Mouse (Mus musculus) embryonic fibroblast, embryonic 13.5 days (primary cell): Measurements from ENCODE around the gene Zfp64. TPM values are rescaled to one million over a fixed set of nuclear protein-coding genes. Genes with fewer than 3 reads are reported as not detected.

Experiments
- H3K27ac ChIP-seq: 2 replicates; pipeline ENCODE4 v1.5.1; 2012; ENCODE audit warnings: low read length, control low read depth, inconsistent platforms; ENCODE audit not compliant: insufficient read depth
- H3K4me1 ChIP-seq: 2 replicates; pipeline ENCODE4 v1.6.1; 2011; ENCODE audit warnings: low read length; ENCODE audit not compliant: control insufficient read depth, insufficient read depth
- H3K4me3 ChIP-seq: 2 replicates; pipeline ENCODE4 v1.5.1; 2011; ENCODE audit warnings: mild to moderate bottlenecking, control low read depth, low read length; ENCODE audit not compliant: insufficient read depth
- CTCF ChIP-seq: IDR thresholded peaks from 2 replicates; pipeline ENCODE4 v1.5.1; 2011; ENCODE audit warnings: mild to moderate bottlenecking, control low read depth, low read length, moderate library complexity, borderline replicate concordance; ENCODE audit not compliant: insufficient read depth
- POLR2A ChIP-seq: IDR thresholded peaks from 2 replicates; pipeline ENCODE4 v1.6.1; 2011; ENCODE audit warnings: low read depth, mild to moderate bottlenecking, control low read depth, low read length, moderate library complexity
- polyA plus RNA-seq: library from polyadenylated mRNA; stranded (reverse); fragments of >200 nt; gene quantifications from 2 replicates; pipeline ENCODE4 v1.2.4, GENCODE M21; 2011; ENCODE audit warnings: low read depth; ENCODE audit not compliant: missing spikeins, insufficient read length

The Zfp64 gene
- polyA plus RNA-seq, 1 experiment = 14.7 TPM

GRCm38 (mm10) chr2:168904846-168905245 lies 50.5 kb downstream of the Zfp64 start:
- H3K27ac ChIP-seq = no peak overlapping the region
- H3K4me1 ChIP-seq = no peaks in the 10 kb centered on the region
- no peak for TF ChIP-seq CTCF
- no peak for TF ChIP-seq POLR2A
- H3K4me3 ChIP-seq = no peak overlapping the region

- TF ChIP-seq POLR2A (no peak), CTCF (peak; percentile 91)
- Histone ChIP-seq H3K4me3 (no peak overlapping the region), H3K27ac (no peak overlapping the region), H3K4me1 (no peaks in the 10 kb centered on the region)
Observed at GRCm38 (mm10) chr2:168904188-168904587, 51.2 kb downstream of the Zfp64 start.

- Histone ChIP-seq H3K4me1 (no peaks in the 10 kb centered on the region), H3K4me3 (no peak overlapping the region), H3K27ac (no peak overlapping the region)
- peak; percentile 55; the same call in 1 of the 2 replicates for TF ChIP-seq CTCF
- TF ChIP-seq POLR2A = no peak
Observed at GRCm38 (mm10) chr2:168902634-168903033, 52.8 kb downstream of the Zfp64 start.

GRCm38 (mm10) chr2:168897906-168898305 lies 57.5 kb downstream of the Zfp64 start:
- Histone ChIP-seq H3K4me1 (no peaks in the 10 kb centered on the region), H3K4me3 (no peak overlapping the region), H3K27ac (no peak overlapping the region)
- TF ChIP-seq CTCF (no peak), POLR2A (no peak)

- Histone ChIP-seq H3K4me1 (no peaks in the 10 kb centered on the region), H3K4me3 (no peak overlapping the region), H3K27ac (no peak overlapping the region)
- TF ChIP-seq POLR2A (no peak), CTCF (no peak)
Observed at GRCm38 (mm10) chr2:168895531-168895930, 59.9 kb downstream of the Zfp64 start.

GRCm38 (mm10) chr2:168894738-168895137 lies 60.6 kb downstream of the Zfp64 start:
- TF ChIP-seq POLR2A = no peak
- no peak for TF ChIP-seq CTCF
- Histone ChIP-seq H3K4me3 (no peak overlapping the region), H3K4me1 (no peaks in the 10 kb centered on the region), H3K27ac (no peak overlapping the region)

GRCm38 (mm10) chr2:168892057-168892456 lies 63.3 kb downstream of the Zfp64 start:
- TF ChIP-seq POLR2A (no peak), CTCF (no peak)
- no peaks in the 10 kb centered on the region for H3K4me1 ChIP-seq
- no peak overlapping the region for H3K27ac ChIP-seq
- H3K4me3 ChIP-seq = no peak overlapping the region

- TF ChIP-seq CTCF = no peak
- TF ChIP-seq POLR2A = no peak
- H3K27ac ChIP-seq = no peak overlapping the region
- H3K4me3 ChIP-seq = no peak overlapping the region
- H3K4me1 ChIP-seq = no peaks in the 10 kb centered on the region
Observed at GRCm38 (mm10) chr2:168884641-168885040, 70.7 kb downstream of the Zfp64 start.

- H3K4me1 ChIP-seq = no peaks in the 10 kb centered on the region
- no peak for TF ChIP-seq CTCF
- no peak for TF ChIP-seq POLR2A
- no peak overlapping the region for H3K4me3 ChIP-seq
- H3K27ac ChIP-seq = no peak overlapping the region
Observed at GRCm38 (mm10) chr2:168882997-168883396, 72.4 kb downstream of the Zfp64 start.

- Histone ChIP-seq H3K27ac (no peak overlapping the region), H3K4me3 (no peak overlapping the region), H3K4me1 (no peaks in the 10 kb centered on the region)
- peak; percentile 60; the same call in 1 of the 2 replicates for TF ChIP-seq CTCF
- TF ChIP-seq POLR2A = no peak
Observed at GRCm38 (mm10) chr2:168881927-168882326, 73.5 kb downstream of the Zfp64 start.

GRCm38 (mm10) chr2:168879573-168879972 lies 75.8 kb downstream of the Zfp64 start:
- Histone ChIP-seq H3K27ac (no peak overlapping the region), H3K4me3 (no peak overlapping the region), H3K4me1 (no peaks in the 10 kb centered on the region)
- TF ChIP-seq CTCF (no peak), POLR2A (no peak)
